Mouse (Mus musculus) midbrain, embryonic 14.5 days (tissue): ENCODE results near the gene Mapk6. TPM values are rescaled to one million over a fixed set of nuclear protein-coding genes. Genes with fewer than 3 reads are reported as not detected.

Experiments used
- ATAC-seq: fragments of 200-750 bp; cut with Nextera tagmentation; 2 replicates; pipeline ENCODE4 v1.8.0; 2017; ENCODE audit warnings: moderate number of reproducible peaks, moderate library complexity; ENCODE audit not compliant: low FRiP score, low TSS enrichment
- DNase-seq: peaks from one replicate; pipeline ENCODE4 v3.0.0-alpha.2; 2015
- H3K27ac ChIP-seq: fragments of 300-500 bp; sonication (generic); replicated peaks from 2 replicates; pipeline ENCODE4 v1.5.1; 2014; ENCODE audit warnings: mild to moderate bottlenecking, low read depth, low read length, moderate library complexity
- H3K27me3 ChIP-seq: fragments of 300-500 bp; sonication (generic); 2 replicates; pipeline ENCODE4 v1.6.1; 2014; ENCODE audit warnings: low read length, control low read depth, mixed read lengths; ENCODE audit not compliant: control insufficient read depth, insufficient read depth
- H3K36me3 ChIP-seq: fragments of 300-500 bp; sonication (generic); 2 replicates; pipeline ENCODE4 v1.6.1; 2014; ENCODE audit warnings: low read length, control low read depth; ENCODE audit not compliant: control insufficient read depth, insufficient read depth
- H3K4me1 ChIP-seq: fragments of 300-500 bp; sonication (generic); 2 replicates; pipeline ENCODE4 v1.6.1; 2014; ENCODE audit warnings: mild to moderate bottlenecking, antibody characterized with exemption, low read length, control low read depth; ENCODE audit not compliant: control insufficient read depth, insufficient read depth
- H3K4me2 ChIP-seq: fragments of 300-500 bp; sonication (generic); 2 replicates; pipeline ENCODE4 v1.6.1; 2014; ENCODE audit warnings: mild to moderate bottlenecking, low read length, moderate library complexity
- H3K4me3 ChIP-seq: fragments of 300-500 bp; sonication (generic); replicated peaks from 2 replicates; pipeline ENCODE4 v1.5.1; 2014; ENCODE audit warnings: low read depth, low read length
- H3K9ac ChIP-seq: fragments of 300-500 bp; sonication (generic); replicated peaks from 2 replicates; pipeline ENCODE4 v1.6.1; 2014; ENCODE audit warnings: mild to moderate bottlenecking, low read length, moderate library complexity
- H3K9me3 ChIP-seq: fragments of 300-500 bp; sonication (generic); 2 replicates; pipeline ENCODE4 v1.6.1; 2016; ENCODE audit warnings: low read length, control low read depth, mixed read lengths; ENCODE audit not compliant: control insufficient read depth
- WGBS: fragments of 180-500 bp; shearing (Covaris S2); extraction: QIAGEN DNeasy Blood & Tissue Kit; methylation state at CpG from one replicate; pipeline ENCODE4 v1.1.7; 2014; 5-methylcytosine and 5-hydroxymethylcytosine counted together
- polyA plus RNA-seq: library from polyadenylated mRNA; unstranded; fragments of >200 nt; fragmentation: Nextera tagmentation; extraction: Ambion mirVana; gene quantifications from 2 replicates; pipeline ENCODE4 v1.2.1, GENCODE M21; 2014

Mapk6 gene
- polyA plus RNA-seq, 1 experiment from 2014 or later, result 208 TPM

DNA sequence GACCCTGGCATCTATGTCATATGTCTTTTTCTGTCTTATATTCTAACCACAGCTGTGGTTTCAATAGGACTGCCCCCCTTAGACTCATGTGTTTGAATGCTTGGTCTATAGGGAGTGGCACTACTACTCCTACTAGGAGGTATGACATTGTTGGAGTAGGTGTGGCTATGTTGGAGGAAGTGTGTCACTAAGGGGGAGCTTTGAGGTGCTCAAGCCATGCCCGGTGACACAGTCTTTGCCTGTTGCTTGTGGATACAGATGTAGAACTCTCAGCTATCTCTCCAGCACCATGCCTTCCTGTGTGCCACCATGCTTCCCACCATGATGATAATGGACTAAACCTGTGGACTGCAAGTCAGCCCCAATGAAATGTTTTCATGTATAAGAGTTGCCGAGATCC lies 19.2 kb upstream of the Mapk6 start:
- Histone ChIP-seq H3K36me3 (no peaks in the 10 kb centered on the region), H3K9ac (no peak overlapping the region), H3K4me2 (no peak overlapping the region), H3K27ac (no peak overlapping the region), H3K4me1 (no peaks in the 10 kb centered on the region), H3K27me3 (no peaks in the 10 kb centered on the region), H3K9me3 (no peaks in the 10 kb centered on the region), H3K4me3 (no peak overlapping the region)
- 90% methylated on average over 2 of the region's 2 CpGs for WGBS
- DNase-seq (no peak), ATAC-seq (no peak)

DNA sequence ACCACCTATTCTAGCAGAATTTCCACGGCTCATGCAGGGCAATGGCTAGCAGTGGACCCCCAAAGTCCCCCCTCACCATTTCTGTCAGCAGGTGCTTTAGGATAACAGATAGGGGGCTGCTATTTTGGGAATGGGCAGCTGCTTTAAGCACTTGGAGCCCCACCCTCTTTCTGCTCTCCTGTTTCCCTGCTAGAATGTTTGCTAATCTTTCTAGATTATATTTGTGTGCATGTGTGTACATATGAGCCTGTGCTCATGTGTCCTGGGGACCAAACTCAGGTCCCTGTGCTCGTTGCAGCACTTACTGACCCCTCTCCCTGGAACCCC lies 18.4 kb upstream of the Mapk6 start:
- Histone ChIP-seq H3K4me3 (no peak overlapping the region), H3K9ac (no peak overlapping the region), H3K27ac (no peak overlapping the region), H3K27me3 (no peaks in the 10 kb centered on the region), H3K9me3 (no peaks in the 10 kb centered on the region), H3K4me1 (no peaks in the 10 kb centered on the region), H3K36me3 (no peaks in the 10 kb centered on the region), H3K4me2 (no peak overlapping the region)
- ATAC-seq, result no peak
- DNase-seq, result no peak
- WGBS, result 72% methylated on average over 2 of the region's 2 CpGs

DNA sequence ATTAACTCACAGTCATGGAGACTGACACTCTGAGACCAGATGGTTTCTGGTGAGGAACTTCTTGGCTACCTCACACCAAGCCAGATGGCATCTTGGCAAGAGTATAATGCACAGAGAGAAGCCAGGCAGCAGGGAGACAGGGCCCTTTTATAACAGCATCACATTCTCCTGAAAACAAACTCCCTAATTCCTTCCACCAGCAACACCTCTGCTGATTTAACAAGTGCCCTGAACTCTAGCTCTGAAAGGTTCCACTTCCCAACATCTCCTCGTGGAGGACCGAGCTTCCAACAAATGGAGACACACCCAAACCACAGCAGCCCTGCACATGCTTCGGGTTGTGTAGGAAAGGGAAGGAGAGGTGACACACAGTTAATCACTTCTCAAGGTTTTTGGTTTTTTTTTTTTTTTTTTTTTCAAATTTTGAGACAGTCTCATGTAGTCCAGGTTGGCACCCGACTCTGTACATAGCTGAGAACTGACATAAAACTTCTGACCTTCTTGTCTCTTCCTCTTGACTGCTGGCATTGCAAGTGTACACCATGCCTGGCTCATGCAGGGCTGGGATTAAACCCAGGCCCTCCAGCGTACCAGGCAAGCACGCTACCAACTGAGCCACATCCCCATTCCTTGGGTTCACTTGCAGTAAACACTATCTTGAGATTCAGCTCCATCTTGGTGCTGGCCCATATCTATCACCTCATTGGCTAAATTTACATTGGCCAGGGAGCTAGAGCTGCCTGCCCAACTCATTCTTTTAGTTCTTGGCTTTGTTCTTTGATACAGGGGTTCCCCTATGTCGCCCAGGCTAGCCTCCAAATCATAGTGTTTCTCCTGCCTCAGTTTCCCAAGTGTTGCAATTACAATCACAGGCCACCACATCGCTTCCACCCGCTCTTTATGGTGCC lies 17.8 kb upstream of the Mapk6 start:
- no peak overlapping the region for H3K27ac ChIP-seq
- H3K9me3 ChIP-seq, result no peaks in the 10 kb centered on the region
- H3K4me2 ChIP-seq, result no peak overlapping the region
- no peak overlapping the region for H3K9ac ChIP-seq
- H3K4me3 ChIP-seq, result no peak overlapping the region
- no peaks in the 10 kb centered on the region for H3K36me3 ChIP-seq
- H3K27me3 ChIP-seq, result no peaks in the 10 kb centered on the region
- no peak for DNase-seq
- H3K4me1 ChIP-seq, result no peaks in the 10 kb centered on the region
- no peak for ATAC-seq
- 82% methylated on average over 9 of the region's 9 CpGs for whole genome bisulfite sequencing

DNA sequence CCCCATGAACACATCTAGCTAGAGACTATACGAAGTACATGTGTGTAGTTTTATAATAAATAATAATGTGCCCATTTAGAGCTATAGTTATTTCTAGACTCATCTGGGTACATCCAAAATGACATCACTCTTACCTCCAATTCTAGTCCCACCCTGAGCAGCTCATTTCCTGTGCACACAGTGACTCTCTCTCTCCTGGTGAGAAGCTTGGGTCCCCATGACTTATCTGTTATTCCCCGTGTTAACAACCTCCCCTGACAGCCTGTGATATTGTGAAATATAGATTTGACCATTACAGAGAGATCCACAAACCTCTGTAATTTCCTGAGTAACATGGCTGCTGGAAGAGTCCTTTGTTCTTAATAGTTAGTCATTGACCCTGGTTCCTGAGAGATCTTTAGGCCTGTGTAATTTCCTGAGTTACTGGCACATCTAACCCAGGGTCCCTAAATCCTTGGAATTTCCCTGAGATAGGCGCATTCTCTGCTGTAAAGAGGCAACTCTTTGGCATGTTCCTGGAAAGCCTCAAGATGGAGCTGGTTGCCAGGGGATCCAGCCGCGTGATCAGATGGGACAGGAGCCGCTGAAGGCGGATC lies 16.1 kb upstream of the Mapk6 start:
- Histone ChIP-seq H3K27me3 (no peaks in the 10 kb centered on the region), H3K4me3 (no peak overlapping the region), H3K27ac (no peak overlapping the region), H3K4me1 (no peaks in the 10 kb centered on the region), H3K9me3 (no peaks in the 10 kb centered on the region), H3K9ac (no peak overlapping the region), H3K4me2 (no peak overlapping the region), H3K36me3 (no peaks in the 10 kb centered on the region)
- 91% methylated on average over 7 of the region's 7 CpGs for WGBS
- ATAC-seq (no peak), DNase-seq (no peak)

DNA sequence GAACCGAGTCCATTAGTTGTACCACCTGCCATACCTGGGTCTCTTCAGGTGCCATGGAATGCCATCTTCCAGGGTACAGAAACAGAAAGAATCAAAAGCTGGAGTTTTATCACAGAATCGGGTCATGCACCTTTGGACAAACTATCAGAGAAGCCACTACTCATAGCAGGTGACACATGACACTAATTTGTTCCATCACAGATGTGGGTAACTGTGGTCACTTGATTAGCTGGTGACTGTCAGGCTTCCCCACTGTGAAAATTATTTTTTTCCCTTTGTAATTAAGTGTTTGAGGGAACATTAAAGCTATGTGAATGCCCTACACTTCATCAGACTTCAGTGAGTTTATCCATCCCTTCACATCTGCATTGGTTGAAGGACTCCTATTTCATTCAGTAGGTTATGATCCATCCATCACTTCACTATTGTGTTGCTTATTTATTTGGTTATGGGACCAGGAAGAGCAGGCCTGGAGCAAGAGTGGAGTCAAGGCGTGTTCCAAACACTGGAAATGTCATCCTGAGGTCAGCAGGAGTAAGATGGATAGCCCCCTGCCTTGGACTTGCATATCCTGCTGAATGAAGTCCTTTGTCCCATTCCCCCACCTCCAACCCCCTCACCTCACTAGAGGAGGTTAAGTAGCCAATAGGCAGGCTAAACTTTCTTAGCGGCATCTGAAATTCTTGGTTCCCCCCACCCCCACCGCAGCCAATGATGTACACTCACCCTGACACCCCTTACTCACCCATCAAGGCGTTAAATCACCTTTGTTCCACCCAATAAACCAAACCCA lies 14.7 kb upstream of the Mapk6 start:
- Histone ChIP-seq H3K27ac (no peak overlapping the region), H3K9ac (no peak overlapping the region), H3K4me1 (no peaks in the 10 kb centered on the region), H3K9me3 (no peaks in the 10 kb centered on the region), H3K4me3 (no peak overlapping the region), H3K4me2 (no peak overlapping the region), H3K36me3 (no peaks in the 10 kb centered on the region), H3K27me3 (no peaks in the 10 kb centered on the region)
- DNase-seq, result no peak
- WGBS, result 79% methylated on average over 6 of the region's 6 CpGs
- ATAC-seq, result no peak

- no peaks in the 10 kb centered on the region for H3K36me3 ChIP-seq
- no peaks in the 10 kb centered on the region for H3K4me1 ChIP-seq
- H3K9me3 ChIP-seq, result no peaks in the 10 kb centered on the region
- H3K9ac ChIP-seq, result no peak overlapping the region
- DNase-seq (no peak), ATAC-seq (no peak)
- no peak overlapping the region for H3K27ac ChIP-seq
- 80% methylated on average over 5 of the region's 5 CpGs for WGBS
- H3K27me3 ChIP-seq, result no peaks in the 10 kb centered on the region
- H3K4me2 ChIP-seq, result no peak overlapping the region
- H3K4me3 ChIP-seq, result no peak overlapping the region
Observed at GRCm38 (mm10) chr9:75423683-75424082, 13.9 kb upstream of the Mapk6 start.

- ATAC-seq, result no peak
- Histone ChIP-seq H3K9ac (no peak overlapping the region), H3K9me3 (no peaks in the 10 kb centered on the region), H3K4me1 (no peaks in the 10 kb centered on the region), H3K27ac (no peak overlapping the region), H3K27me3 (no peaks in the 10 kb centered on the region), H3K36me3 (no peaks in the 10 kb centered on the region), H3K4me3 (no peak overlapping the region), H3K4me2 (no peak overlapping the region)
- DNase-seq, result no peak
- 89% methylated on average over 3 of the region's 3 CpGs for WGBS
Observed at GRCm38 (mm10) chr9:75422251-75422691, 12.5 kb upstream of the Mapk6 start.

GRCm38 (mm10) chr9:75414204-75414603 lies 4.4 kb upstream of the Mapk6 start:
- no peak overlapping the region for H3K27ac ChIP-seq
- no peak for ATAC-seq
- H3K36me3 ChIP-seq, result no peaks in the 10 kb centered on the region
- H3K27me3 ChIP-seq, result no peaks in the 10 kb centered on the region
- no peak overlapping the region for H3K9ac ChIP-seq
- no peaks in the 10 kb centered on the region for H3K9me3 ChIP-seq
- H3K4me3 ChIP-seq, result no peak overlapping the region
- peaks cover 6% of the 10 kb centered on the region; the same call in 1 of the 2 replicates for H3K4me1 ChIP-seq
- no peak for DNase-seq
- WGBS, result 48% methylated on average over 5 of the region's 5 CpGs
- no peak overlapping the region for H3K4me2 ChIP-seq
